Mouse (Mus musculus) testis, adult 2 months (tissue): Measurements from ENCODE around the gene Sorcs1.

Source experiments
- CTCF ChIP-seq: fragments of 200-500 bp; IDR thresholded peaks from 2 replicates; pipeline ENCODE4 v1.5.1; 2012; ENCODE audit warnings: low read depth, mild to moderate bottlenecking, inconsistent platforms, low read length, moderate library complexity; ENCODE audit not compliant: control insufficient read depth, insufficient read depth, insufficient replicate concordance
- POLR2A ChIP-seq: fragments of 200-500 bp; IDR thresholded peaks from 2 replicates; pipeline ENCODE4 v1.6.1; 2012; ENCODE audit warnings: low read depth, mild to moderate bottlenecking, inconsistent platforms, low read length, moderate library complexity; ENCODE audit not compliant: control insufficient read depth

DNA sequence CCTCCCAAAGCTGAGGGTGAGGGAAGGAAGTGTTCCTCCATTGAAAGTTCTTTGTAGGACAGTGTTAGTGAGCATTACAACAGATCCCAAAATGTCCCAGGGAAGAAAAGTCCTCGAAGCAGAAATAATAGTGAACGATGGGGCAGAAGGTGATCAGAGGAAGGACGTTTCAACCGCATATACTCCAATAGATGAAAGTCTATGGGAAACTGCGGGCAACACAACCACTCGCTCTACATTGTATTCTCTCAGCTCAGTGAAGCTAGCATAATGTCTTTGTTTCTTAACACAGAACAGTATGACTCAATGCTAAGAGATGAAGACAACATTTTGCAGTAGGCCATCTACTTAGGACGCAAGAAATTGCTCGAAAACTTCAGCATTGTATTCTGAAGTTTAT, 339.2 kb downstream of the Sorcs1 start:
- TF ChIP-seq POLR2A (no peak), CTCF (no peak)
